Mouse (Mus musculus): ENCODE results near the gene A4gnt.

GRCm38 (mm10) chr9:99645416-99645815 lies 33.1 kb downstream of the A4gnt start:
- TF ChIP-seq POLR2A (IDR thresholded peaks at IDR 0.05; ENCODE audit: low read depth, low read length), result no peak
- TF ChIP-seq SIN3A (IDR thresholded peaks at IDR 0.05; ENCODE audit: low read length), result no peak
- no peak for TF ChIP-seq USF1 (IDR thresholded peaks at IDR 0.05; ENCODE audit: low read depth, low read length)
- no peak for TF ChIP-seq HCFC1 (IDR thresholded peaks at IDR 0.05; ENCODE audit: low read depth, low read length)
- no peak for TF ChIP-seq RCOR1 (conservative IDR thresholded peaks at IDR 0.05; ENCODE audit: low read depth, low read length)
- no peak for TF ChIP-seq ZNF384 (IDR thresholded peaks at IDR 0.05; ENCODE audit: low read depth, low read length)
- TF ChIP-seq CTCF (conservative IDR thresholded peaks at IDR 0.05 in 1 of 2, IDR thresholded peaks at IDR 0.05 in 1 of 2; ENCODE audit: low read depth in 2 of 2, low read length in 2 of 2), result no peak
- TF ChIP-seq ETS1 (conservative IDR thresholded peaks at IDR 0.05; ENCODE audit: low read depth, low read length), result no peak
- TF ChIP-seq ZC3H11A (IDR thresholded peaks at IDR 0.05; ENCODE audit: low read depth, low read length), result no peak
- TF ChIP-seq BHLHE40 (IDR thresholded peaks at IDR 0.05; ENCODE audit: low read depth, low read length), result no peak
- no peak for TF ChIP-seq CHD1 (IDR thresholded peaks at IDR 0.05; ENCODE audit: low read depth, low read length)
- no peak for TF ChIP-seq MAX (IDR thresholded peaks at IDR 0.05; ENCODE audit: low read length)
